Mouse (Mus musculus) lung, postnatal 0 days (tissue): ENCODE data around the gene Sorbs2. TPM values are rescaled to one million over a fixed set of nuclear protein-coding genes. Genes with fewer than 3 reads are reported as not detected.
A peak's percentile ranks its signal among the peaks of the same experiment; 100 is the strongest.

Experiments
- ATAC-seq: fragments of 200-750 bp; cut with Nextera tagmentation; 2 replicates; pipeline ENCODE4 v1.8.0; 2017; ENCODE audit warnings: moderate library complexity
- DNase-seq: peaks from one replicate; pipeline ENCODE4 v3.0.0-alpha.2; 2016; ENCODE audit warnings: low spot score
- H3K27ac ChIP-seq: fragments of 300-500 bp; sonication (generic); 2 replicates; pipeline ENCODE4 v1.5.1; 2014; ENCODE audit warnings: antibody characterized with exemption, mild to moderate bottlenecking, low read length, mixed read lengths
- H3K27me3 ChIP-seq: fragments of 300-500 bp; sonication (generic); replicated peaks from 2 replicates; pipeline ENCODE4 v1.6.1; 2014; ENCODE audit warnings: low read length, mixed read lengths; ENCODE audit not compliant: insufficient read depth
- H3K36me3 ChIP-seq: fragments of 300-500 bp; sonication (generic); 2 replicates; pipeline ENCODE4 v1.6.1; 2014; ENCODE audit warnings: low read length, mixed read lengths; ENCODE audit not compliant: insufficient read depth
- H3K4me1 ChIP-seq: fragments of 300-500 bp; sonication (generic); 2 replicates; pipeline ENCODE4 v1.6.1; 2014; ENCODE audit warnings: antibody characterized with exemption, low read depth, low read length, mixed read lengths; ENCODE audit not compliant: insufficient read depth
- H3K4me2 ChIP-seq: fragments of 300-500 bp; sonication (generic); replicated peaks from 2 replicates; pipeline ENCODE4 v1.6.1; 2014; ENCODE audit warnings: low read depth, mild to moderate bottlenecking, low read length, moderate library complexity, mixed read lengths
- H3K4me3 ChIP-seq: fragments of 300-500 bp; sonication (generic); 2 replicates; pipeline ENCODE4 v1.5.1; 2014; ENCODE audit warnings: low read depth, low read length
- H3K9ac ChIP-seq: fragments of 300-500 bp; sonication (generic); replicated peaks from 2 replicates; pipeline ENCODE4 v1.6.1; 2014; ENCODE audit warnings: low read depth, mild to moderate bottlenecking
- H3K9me3 ChIP-seq: fragments of 300-500 bp; sonication (generic); 2 replicates; pipeline ENCODE4 v1.6.1; 2016; ENCODE audit warnings: low read length, mixed read lengths
- CTCF ChIP-seq: IDR thresholded peaks from 2 replicates; pipeline ENCODE4 v1.5.1; 2016; ENCODE audit warnings: antibody characterized with exemption, mild to moderate bottlenecking
- EP300 ChIP-seq: IDR thresholded peaks from 2 replicates; pipeline ENCODE4 v1.6.1; 2016; ENCODE audit warnings: antibody characterized with exemption, mild to moderate bottlenecking, control low read depth
- WGBS: fragments of 180-500 bp; shearing (Covaris S2); extraction: QIAGEN DNeasy Blood & Tissue Kit; methylation state at CpG from one replicate; pipeline ENCODE4 v1.1.7; 2014; 5-methylcytosine and 5-hydroxymethylcytosine counted together
- polyA plus RNA-seq: library from polyadenylated mRNA; unstranded; fragments of >200 nt; fragmentation: Nextera tagmentation; extraction: Ambion mirVana; gene quantifications from 2 replicates; pipeline ENCODE4 v1.2.1, GENCODE M21; 2015

Sorbs2 gene
- polyA plus RNA-seq, 1 experiment from 2014 or later: 7.0 TPM

DNA sequence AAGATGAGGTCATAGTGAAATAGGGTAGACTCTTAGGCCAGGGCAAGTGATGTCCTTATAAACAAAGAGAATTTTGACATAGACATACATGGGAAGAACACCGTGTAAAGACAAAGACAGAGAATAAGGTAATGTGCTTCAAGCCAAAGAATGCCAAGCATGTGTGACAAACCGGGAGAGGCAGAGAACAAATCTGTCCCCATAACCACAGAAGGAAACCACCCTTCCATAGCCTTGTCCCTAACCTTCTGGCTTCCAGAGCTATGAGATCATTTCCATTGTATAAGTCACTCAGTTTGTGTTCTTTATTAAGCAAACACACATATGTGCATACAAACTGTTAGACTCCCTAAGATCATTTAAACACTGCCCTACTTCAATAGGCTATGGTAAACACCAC lies 21.3 kb downstream of the Sorbs2 start:
- DNase-seq (peak; percentile 15), ATAC-seq (peak; percentile 41)
- H3K4me1 ChIP-seq: no peaks in the 10 kb centered on the region
- no peaks in the 10 kb centered on the region for H3K27me3 ChIP-seq
- H3K4me2 ChIP-seq: no peak overlapping the region
- no peak overlapping the region for H3K27ac ChIP-seq
- WGBS: 32% methylated on average over 2 of the region's 2 CpGs
- H3K9me3 ChIP-seq: no peaks in the 10 kb centered on the region
- no peak overlapping the region for H3K4me3 ChIP-seq
- H3K36me3 ChIP-seq: no peaks in the 10 kb centered on the region
- no peak overlapping the region for H3K9ac ChIP-seq
- TF ChIP-seq CTCF: no peak
- peak; percentile 87 for TF ChIP-seq EP300

DNA sequence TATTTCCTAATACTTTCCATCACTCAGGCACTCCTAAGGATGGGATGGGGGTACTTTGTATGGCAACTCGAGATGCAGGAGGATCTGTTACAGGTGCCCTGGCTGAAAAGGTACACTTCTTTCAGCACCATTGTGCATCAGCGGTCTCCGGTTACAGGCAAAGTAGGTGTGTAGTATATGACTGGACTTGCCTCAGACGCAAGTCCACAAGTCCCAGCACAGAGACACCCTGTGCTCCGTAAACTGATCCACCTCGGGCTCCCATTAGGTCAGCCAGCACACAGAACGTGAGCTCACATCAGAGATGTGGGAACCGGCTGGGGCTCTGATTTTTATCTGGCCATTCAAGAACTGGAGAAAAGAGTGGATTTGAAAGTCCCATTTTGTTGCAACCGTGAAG lies 29.0 kb downstream of the Sorbs2 start:
- Histone ChIP-seq H3K27ac (no peak overlapping the region), H3K4me3 (no peak overlapping the region), H3K27me3 (no peaks in the 10 kb centered on the region), H3K9ac (no peak overlapping the region), H3K9me3 (no peaks in the 10 kb centered on the region), H3K4me2 (no peak overlapping the region), H3K4me1 (no peaks in the 10 kb centered on the region), H3K36me3 (no peaks in the 10 kb centered on the region)
- ATAC-seq: no peak
- TF ChIP-seq EP300 (no peak), CTCF (no peak)
- no peak for DNase-seq
- WGBS: 74% methylated on average over 9 of the region's 9 CpGs

DNA sequence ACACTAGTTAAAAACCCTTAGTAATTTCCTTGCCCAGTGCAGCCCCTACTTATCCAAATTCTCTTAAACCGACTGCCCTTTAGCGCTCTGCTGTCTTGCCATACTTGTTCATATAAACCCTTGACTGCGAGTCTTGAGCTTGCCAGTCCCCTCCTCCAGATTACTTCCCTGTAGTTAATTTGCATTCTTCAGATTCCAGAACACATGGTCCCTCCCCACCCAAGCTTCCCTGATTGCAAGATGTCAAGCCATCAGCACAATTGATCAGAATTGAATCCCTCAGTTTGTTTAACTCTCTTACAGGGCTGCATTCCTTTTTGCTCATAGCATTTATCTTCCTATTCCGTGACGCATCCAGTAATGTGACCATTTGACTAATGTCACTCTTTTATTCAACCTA lies 32.9 kb downstream of the Sorbs2 start:
- DNase-seq (peak; percentile 45), ATAC-seq (no peak)
- no peak for TF ChIP-seq EP300
- no peak for TF ChIP-seq CTCF
- no peaks in the 10 kb centered on the region for H3K27me3 ChIP-seq
- no peaks in the 10 kb centered on the region for H3K9me3 ChIP-seq
- no peaks in the 10 kb centered on the region for H3K4me1 ChIP-seq
- H3K4me2 ChIP-seq: no peak overlapping the region
- no peak overlapping the region for H3K4me3 ChIP-seq
- H3K36me3 ChIP-seq: no peaks in the 10 kb centered on the region
- no peak overlapping the region for H3K9ac ChIP-seq
- H3K27ac ChIP-seq: no peak overlapping the region
- WGBS: 39% methylated on average over 5 of the region's 5 CpGs

DNA sequence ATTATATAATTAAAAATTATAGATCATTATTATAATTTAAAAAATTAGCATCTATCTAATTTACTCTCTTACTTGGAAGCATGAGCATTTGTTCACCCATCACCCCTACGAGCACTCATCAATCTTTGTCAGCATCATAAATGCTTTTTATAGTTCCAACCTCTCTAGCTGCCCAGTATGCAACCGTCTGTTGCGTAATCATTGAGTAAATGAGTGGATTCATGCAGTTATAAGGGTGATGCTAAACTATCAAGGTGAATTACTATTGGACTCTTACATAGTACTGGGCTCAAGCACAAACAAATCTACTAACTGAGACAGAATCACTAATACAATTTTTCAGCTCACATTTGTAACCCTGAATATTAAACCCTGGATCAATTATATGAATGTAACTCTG lies 44.6 kb downstream of the Sorbs2 start:
- 77% methylated on average over 3 of the region's 3 CpGs for WGBS
- Histone ChIP-seq H3K27ac (no peak overlapping the region), H3K27me3 (no peaks in the 10 kb centered on the region)

DNA sequence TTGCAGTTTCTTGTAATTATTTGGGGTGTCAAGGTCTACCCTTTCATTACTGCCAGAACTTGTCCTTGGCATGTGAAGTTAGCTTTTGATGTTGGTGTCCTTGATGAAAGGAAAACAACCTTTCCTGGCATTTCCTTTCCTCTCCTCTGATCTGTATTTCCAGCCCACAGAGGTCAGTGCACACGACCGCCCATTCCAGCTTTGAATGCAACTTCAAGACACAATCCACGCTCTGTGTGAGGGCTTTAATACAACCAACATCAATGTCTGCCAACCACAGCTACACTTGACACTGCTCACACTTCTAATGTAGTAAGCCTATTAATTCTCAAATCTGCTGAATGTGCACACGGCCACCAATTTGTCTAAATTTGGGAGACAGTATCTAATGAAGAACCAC lies 47.0 kb downstream of the Sorbs2 start:
- H3K4me1 ChIP-seq: no peaks in the 10 kb centered on the region
- no peak for TF ChIP-seq EP300
- TF ChIP-seq CTCF: no peak
- WGBS: 65% methylated on average over 4 of the region's 4 CpGs
- no peaks in the 10 kb centered on the region for H3K9me3 ChIP-seq
- no peak overlapping the region for H3K9ac ChIP-seq
- H3K36me3 ChIP-seq: no peaks in the 10 kb centered on the region
- DNase-seq (no peak), ATAC-seq (no peak)
- no peak overlapping the region for H3K4me3 ChIP-seq
- no peak overlapping the region for H3K4me2 ChIP-seq
- H3K27me3 ChIP-seq: no peaks in the 10 kb centered on the region
- no peak overlapping the region for H3K27ac ChIP-seq

More for the DNA sequence above, 44.6 kb downstream of the Sorbs2 start:
- Histone ChIP-seq H3K4me3 (no peak overlapping the region), H3K9me3 (no peaks in the 10 kb centered on the region), H3K4me2 (no peak overlapping the region), H3K36me3 (no peaks in the 10 kb centered on the region), H3K4me1 (no peaks in the 10 kb centered on the region), H3K9ac (no peak overlapping the region)
- TF ChIP-seq CTCF: no peak
- TF ChIP-seq EP300: no peak
- no peak for ATAC-seq
- no peak for DNase-seq

DNA sequence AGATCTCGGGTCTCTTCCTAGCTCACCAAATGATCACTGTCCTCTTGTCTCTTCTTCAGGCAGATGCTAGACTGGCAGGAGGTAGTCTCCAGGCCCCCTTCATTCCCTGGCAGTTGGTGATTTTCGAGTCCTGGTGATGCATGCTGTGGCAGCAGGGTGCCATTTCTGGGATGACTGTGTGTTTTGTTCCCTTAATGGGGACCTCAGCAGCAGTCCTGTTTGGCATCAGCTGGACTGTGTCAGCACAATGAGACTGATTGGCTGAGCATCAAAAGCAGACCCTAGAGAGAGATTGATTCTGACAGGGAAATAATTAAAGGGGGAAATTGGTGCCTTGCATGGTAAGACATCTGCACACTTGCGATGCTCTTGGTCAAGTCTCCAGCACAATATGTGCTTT lies 50.3 kb downstream of the Sorbs2 start:
- Histone ChIP-seq H3K27me3 (no peaks in the 10 kb centered on the region), H3K9me3 (no peaks in the 10 kb centered on the region), H3K36me3 (no peaks in the 10 kb centered on the region), H3K9ac (no peak overlapping the region), H3K27ac (no peak overlapping the region), H3K4me2 (no peak overlapping the region), H3K4me1 (no peaks in the 10 kb centered on the region), H3K4me3 (no peak overlapping the region)
- TF ChIP-seq EP300: no peak
- no peak for TF ChIP-seq CTCF
- DNase-seq (no peak), ATAC-seq (no peak)
- WGBS: 89% methylated on average over 3 of the region's 3 CpGs

DNA sequence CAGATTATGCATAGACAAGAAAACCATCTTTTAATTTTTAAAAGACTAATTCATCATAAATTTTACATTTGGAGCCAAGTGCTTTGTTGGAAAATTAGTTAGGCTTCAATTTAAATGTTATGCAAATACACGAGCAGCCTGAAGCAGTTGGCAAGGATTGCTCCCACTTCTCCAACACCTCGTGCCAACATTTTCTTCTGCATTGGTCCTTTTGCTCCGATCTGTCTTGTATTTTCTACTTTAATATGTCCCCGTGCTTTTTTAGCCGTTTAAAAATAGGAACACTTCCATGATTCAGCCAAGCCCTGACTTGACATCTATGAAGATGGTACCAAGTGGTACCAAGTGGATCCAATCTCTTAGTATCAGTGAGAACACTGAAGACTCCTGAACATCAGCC lies 50.8 kb downstream of the Sorbs2 start:
- Histone ChIP-seq H3K27ac (no peak overlapping the region), H3K4me1 (no peaks in the 10 kb centered on the region), H3K9me3 (no peaks in the 10 kb centered on the region), H3K4me2 (no peak overlapping the region), H3K4me3 (no peak overlapping the region), H3K36me3 (no peaks in the 10 kb centered on the region), H3K27me3 (no peaks in the 10 kb centered on the region), H3K9ac (no peak overlapping the region)
- ATAC-seq (no peak), DNase-seq (no peak)
- WGBS: 85% methylated on average over 5 of the region's 5 CpGs
- TF ChIP-seq CTCF (no peak), EP300 (no peak)
